Mouse (Mus musculus) forebrain, embryonic 10.5 days (tissue): ENCODE measurements around the gene Tcf23. TPM values are rescaled to one million over a fixed set of nuclear protein-coding genes. Genes with fewer than 3 reads are reported as not detected.
"Not testable (repeated sequence)": the region's sequence is repeated elsewhere in the genome, so short reads cannot be mapped to it uniquely, and the experiment has no call there.

Source experiments
- DNase-seq: peaks from one replicate; pipeline ENCODE4 v3.0.0-alpha.2; 2017; ENCODE audit warnings: low spot score; ENCODE audit errors: extremely low spot score
- H3K27ac ChIP-seq: fragments of 300-500 bp; sonication (generic); 2 replicates; pipeline ENCODE4 v1.5.1; 2016; ENCODE audit warnings: mild to moderate bottlenecking
- H3K27me3 ChIP-seq: fragments of 300-500 bp; sonication (generic); 2 replicates; pipeline ENCODE4 v1.6.1; 2016; ENCODE audit warnings: mild to moderate bottlenecking; ENCODE audit not compliant: poor library complexity, severe bottlenecking
- H3K36me3 ChIP-seq: fragments of 300-500 bp; sonication (generic); replicated peaks from 2 replicates; pipeline ENCODE4 v1.6.1; 2016; ENCODE audit warnings: mild to moderate bottlenecking, moderate library complexity
- H3K4me1 ChIP-seq: fragments of 300-500 bp; sonication (generic); 2 replicates; pipeline ENCODE4 v1.6.1; 2016
- H3K4me3 ChIP-seq: fragments of 300-500 bp; sonication (generic); 2 replicates; pipeline ENCODE4 v1.5.1; 2016; ENCODE audit warnings: mild to moderate bottlenecking, moderate library complexity
- H3K9me3 ChIP-seq: fragments of 300-500 bp; sonication (generic); 2 replicates; pipeline ENCODE4 v1.6.1; 2016; ENCODE audit warnings: mild to moderate bottlenecking, moderate library complexity
- WGBS: fragments of 180-500 bp; shearing (Covaris S2); methylation state at CpG from one replicate; pipeline ENCODE4 v1.1.7; 2016; 5-methylcytosine and 5-hydroxymethylcytosine counted together
- polyA plus RNA-seq: library from polyadenylated mRNA; unstranded; fragments of >200 nt; fragmentation: Nextera tagmentation; extraction: Ambion mirVana; gene quantifications from 2 replicates; pipeline ENCODE4 v1.2.1, GENCODE M21; 2016

Tcf23 gene
- polyA plus RNA-seq, 1 experiment from 2014 or later: not detected

DNA sequence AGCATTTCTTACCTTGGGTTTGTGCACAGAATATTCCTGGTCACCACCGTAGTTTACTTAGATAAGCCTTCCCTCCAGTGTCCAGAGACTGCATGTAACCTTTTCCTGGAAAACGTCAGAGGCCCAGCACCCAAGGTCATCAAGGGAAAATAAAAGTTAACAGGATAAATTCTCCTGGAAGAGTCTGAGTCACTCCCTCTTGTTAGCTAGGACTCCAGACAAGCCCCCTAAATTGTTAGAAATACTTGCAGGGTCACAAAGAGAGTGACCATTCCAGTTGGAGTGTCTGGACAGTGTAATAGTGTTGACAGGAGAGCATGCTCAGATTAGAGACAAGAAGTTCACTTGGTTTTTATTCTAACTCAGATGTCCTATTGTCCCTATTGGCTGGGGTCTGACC is 47.5 kb downstream of the Tcf23 start:
- 84% methylated on average over 2 of the region's 2 CpGs for WGBS
- Histone ChIP-seq H3K27me3 (no peaks in the 10 kb centered on the region), H3K4me1 (no peaks in the 10 kb centered on the region), H3K27ac (no peak overlapping the region), H3K4me3 (no peak overlapping the region), H3K9me3 (no peaks in the 10 kb centered on the region), H3K36me3 (no peaks in the 10 kb centered on the region)
- DNase-seq: no peak

DNA sequence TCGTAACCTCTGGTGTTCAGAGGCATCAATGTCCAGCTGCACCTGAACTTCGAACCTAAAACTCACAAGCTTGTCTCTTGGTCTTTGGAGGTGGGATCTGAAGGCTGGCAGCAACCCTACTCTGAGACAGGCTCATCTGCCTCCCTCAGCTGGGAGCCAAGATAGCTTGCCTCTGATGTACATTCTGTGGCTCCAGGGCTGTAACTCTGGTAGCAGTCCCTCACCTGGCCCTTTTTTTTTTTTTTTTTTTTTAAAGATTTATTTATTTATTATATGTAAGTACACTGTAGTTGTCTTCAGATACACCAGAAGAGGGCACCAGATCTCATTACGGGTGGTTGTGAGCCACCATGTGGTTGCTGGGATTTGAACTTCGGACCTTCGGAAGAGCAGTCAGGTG is 53.3 kb downstream of the Tcf23 start:
- WGBS: 76% methylated on average over 5 of the region's 5 CpGs
- not testable (repeated sequence) for H3K9me3 ChIP-seq, H3K36me3 ChIP-seq, H3K27me3 ChIP-seq, DNase-seq, H3K27ac ChIP-seq, H3K4me3 ChIP-seq
- H3K4me1 ChIP-seq: peaks cover 20% of the 10 kb centered on the region

DNA sequence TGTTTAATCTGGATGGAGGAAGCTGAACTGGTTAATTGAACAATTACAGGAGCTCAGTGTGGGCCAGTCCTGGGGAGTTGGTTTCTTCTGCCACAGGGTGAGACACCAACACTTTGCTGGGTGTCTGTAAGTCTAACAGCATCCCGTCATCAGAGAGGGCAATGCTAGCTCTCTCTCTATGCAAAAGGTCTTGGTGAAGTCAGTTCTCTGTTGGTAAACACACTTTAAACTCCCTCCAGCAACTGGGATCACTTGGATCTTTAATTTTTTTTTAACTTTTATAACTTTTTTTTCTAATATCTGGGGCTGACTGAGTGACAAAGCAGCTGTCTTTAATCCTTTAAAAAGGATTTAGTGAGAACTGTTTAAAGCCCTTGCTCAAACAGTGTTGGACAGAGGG is 54.2 kb downstream of the Tcf23 start:
- DNase-seq: no peak
- 14% methylated on average over 1 of the region's 1 CpGs for WGBS
- H3K4me3 ChIP-seq: no peak overlapping the region
- H3K27ac ChIP-seq: no peak overlapping the region
- no peaks in the 10 kb centered on the region for H3K9me3 ChIP-seq
- H3K4me1 ChIP-seq: peaks cover 20% of the 10 kb centered on the region
- H3K27me3 ChIP-seq: no peaks in the 10 kb centered on the region
- no peaks in the 10 kb centered on the region for H3K36me3 ChIP-seq

DNA sequence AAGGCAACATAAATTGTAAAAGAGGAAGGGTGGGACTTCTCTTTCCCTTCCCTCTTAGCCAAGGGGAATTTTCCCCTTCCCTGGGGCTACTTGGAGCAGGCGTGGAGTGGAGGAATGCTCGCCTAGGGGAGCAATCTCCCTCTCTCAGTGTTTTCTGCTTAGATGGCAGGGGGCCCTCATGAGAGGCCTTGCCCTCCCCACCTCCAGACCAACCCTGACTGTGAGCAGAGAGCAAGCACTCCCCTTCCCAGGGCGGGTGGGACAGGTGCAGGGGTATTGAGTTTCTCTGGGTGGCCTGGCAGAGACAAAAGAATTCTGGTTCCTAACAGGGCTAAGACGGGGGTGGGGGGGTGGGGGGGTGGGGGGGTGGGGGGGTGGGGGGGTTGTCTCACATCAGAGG is 54.8 kb downstream of the Tcf23 start:
- 2% methylated on average over 4 of the region's 4 CpGs for WGBS
- DNase-seq: no peak

DNA sequence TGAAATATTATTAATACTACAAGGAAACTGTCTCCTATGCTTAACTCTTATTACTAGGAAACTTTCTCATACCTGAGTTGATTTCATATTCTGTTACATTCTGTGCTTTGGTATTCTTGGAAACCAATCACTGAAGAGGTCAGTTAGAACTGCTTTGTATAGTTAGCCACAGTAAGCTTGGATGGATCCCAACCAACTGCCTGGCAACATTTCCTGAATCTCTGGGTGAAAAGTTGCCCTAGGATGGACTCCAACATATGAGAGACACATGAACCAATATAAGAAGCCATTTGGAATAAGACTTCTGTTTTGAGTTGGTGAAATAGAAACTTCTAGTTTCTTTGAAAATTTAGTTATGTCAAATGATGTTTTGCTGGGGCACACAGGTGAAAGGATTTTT is 56.2 kb downstream of the Tcf23 start:
- Histone ChIP-seq H3K27me3 (no peaks in the 10 kb centered on the region), H3K36me3 (no peaks in the 10 kb centered on the region), H3K4me3 (no peak overlapping the region), H3K4me1 (peaks cover 20% of the 10 kb centered on the region), H3K27ac (no peak overlapping the region), H3K9me3 (no peaks in the 10 kb centered on the region)
- DNase-seq: no peak

More for the DNA sequence above, 54.8 kb downstream of the Tcf23 start:
- no peaks in the 10 kb centered on the region for H3K9me3 ChIP-seq
- peak overlapping the region; percentile 66; the same call in 1 of the 2 replicates for H3K27ac ChIP-seq
- peaks cover 20% of the 10 kb centered on the region for H3K4me1 ChIP-seq
- H3K36me3 ChIP-seq: no peaks in the 10 kb centered on the region
- H3K4me3 ChIP-seq: no peak overlapping the region
- no peaks in the 10 kb centered on the region for H3K27me3 ChIP-seq

Other genes with a start within 250 kb of the Tcf23 start
- gene Mapre3, start 154.0 kb upstream of the Tcf23 start, polyA plus RNA-seq: 15.6 and 16.5 TPM in 2 replicates
- 62.3 and 63.2 TPM in 2 replicates for gene Tmem214, start 100.7 kb upstream of the Tcf23 start, polyA plus RNA-seq
- 19.9 and 20.1 TPM in 2 replicates for gene Agbl5, start 80.0 kb upstream of the Tcf23 start, polyA plus RNA-seq
- gene Ost4, start 60.9 kb upstream of the Tcf23 start, polyA plus RNA-seq: 392 and 397 TPM in 2 replicates
- 78.2 and 78.3 TPM in 2 replicates for gene Emilin1, start 55.3 kb upstream of the Tcf23 start, polyA plus RNA-seq
- gene Khk, start 47.2 kb upstream of the Tcf23 start, polyA plus RNA-seq: 7.8 and 8.9 TPM in 2 replicates
- 4.8 and 5.0 TPM in 2 replicates for gene Cgref1, start 23.1 kb upstream of the Tcf23 start, polyA plus RNA-seq
- 141 and 142 TPM in 2 replicates for gene Preb, start 8.3 kb upstream of the Tcf23 start, polyA plus RNA-seq
- 71.5 and 74.8 TPM in 2 replicates for gene Atraid, start 79.7 kb downstream of the Tcf23 start, polyA plus RNA-seq
- gene Slc5a6, start 80.3 kb downstream of the Tcf23 start, polyA plus RNA-seq: 10.7 and 12.7 TPM in 2 replicates
- gene Cad, start 86.1 kb downstream of the Tcf23 start, polyA plus RNA-seq: 76.4 and 79.3 TPM in 2 replicates
- gene Dnajc5g, start 137.6 kb downstream of the Tcf23 start, polyA plus RNA-seq: not detected in 2 replicates
- 0.32 and 0.39 TPM in 2 replicates for gene Slc30a3, start 139.6 kb downstream of the Tcf23 start, polyA plus RNA-seq
- gene Trim54, start 148.1 kb downstream of the Tcf23 start, polyA plus RNA-seq: 0.11 TPM in 1 of 2 replicates, not detected in the other
- gene Ucn, start 170.2 kb downstream of the Tcf23 start, polyA plus RNA-seq: not detected in 2 replicates
- 60.4 and 63.8 TPM in 2 replicates for gene Mpv17, start 185.6 kb downstream of the Tcf23 start, polyA plus RNA-seq
- 1.4 and 1.6 TPM in 2 replicates for gene Gm29609, start 211.2 kb downstream of the Tcf23 start, polyA plus RNA-seq
- 132 and 136 TPM in 2 replicates for gene Gtf3c2, start 211.5 kb downstream of the Tcf23 start, polyA plus RNA-seq
- gene Snx17, start 224.6 kb downstream of the Tcf23 start, polyA plus RNA-seq: 132 and 133 TPM in 2 replicates
- gene Eif2b4, start 224.8 kb downstream of the Tcf23 start, polyA plus RNA-seq: 85.4 and 91.7 TPM in 2 replicates
- 8.5 and 9.0 TPM in 2 replicates for gene Zfp513, start 233.6 kb downstream of the Tcf23 start, polyA plus RNA-seq